Mouse (Mus musculus) bone marrow, adult 2 months (tissue): ENCODE results near the gene Mpz. TPM values are rescaled to one million over a fixed set of nuclear protein-coding genes. Genes with fewer than 3 reads are reported as not detected.

Experiments used
- H3K27ac ChIP-seq: fragments of 200-500 bp; 2 replicates; pipeline ENCODE4 v1.5.1; 2012; ENCODE audit warnings: low read depth, mild to moderate bottlenecking, control low read depth, inconsistent platforms, low read length; ENCODE audit not compliant: control insufficient read depth, poor library complexity, insufficient read depth
- H3K4me1 ChIP-seq: fragments of 200-500 bp; 2 replicates; pipeline ENCODE4 v1.6.1; 2011; ENCODE audit warnings: low read length; ENCODE audit not compliant: control insufficient read depth, insufficient read depth
- H3K4me3 ChIP-seq: fragments of 200-500 bp; replicated peaks from 2 replicates; pipeline ENCODE3; 2011; ENCODE audit warnings: mild to moderate bottlenecking, low read depth, low read length, control low read depth; ENCODE audit not compliant: control insufficient read depth
- CTCF ChIP-seq: fragments of 200-500 bp; IDR thresholded peaks from 2 replicates; pipeline ENCODE4 v1.5.1; 2011; ENCODE audit warnings: low read length, control low read depth; ENCODE audit not compliant: control insufficient read depth, insufficient read depth
- POLR2A ChIP-seq: fragments of 200-500 bp; IDR thresholded peaks from 2 replicates; pipeline ENCODE4 v1.6.1; 2011; ENCODE audit warnings: low read depth, mild to moderate bottlenecking, control low read depth, low read length, borderline replicate concordance; ENCODE audit not compliant: control insufficient read depth
- WGBS: fragments of 180-500 bp; shearing (Covaris S2); methylation state at CpG from one replicate; pipeline ENCODE4 v1.1.7; 2018; 5-methylcytosine and 5-hydroxymethylcytosine counted together
- polyA plus RNA-seq: library from polyadenylated mRNA; stranded (reverse); fragments of >200 nt; gene quantifications from 2 replicates; pipeline ENCODE4 v1.2.4, GENCODE M21; 2011; ENCODE audit warnings: low replicate concordance; ENCODE audit not compliant: missing spikeins, insufficient read depth, insufficient read length

The Mpz gene
- polyA plus RNA-seq, 1 experiment: not detected

DNA sequence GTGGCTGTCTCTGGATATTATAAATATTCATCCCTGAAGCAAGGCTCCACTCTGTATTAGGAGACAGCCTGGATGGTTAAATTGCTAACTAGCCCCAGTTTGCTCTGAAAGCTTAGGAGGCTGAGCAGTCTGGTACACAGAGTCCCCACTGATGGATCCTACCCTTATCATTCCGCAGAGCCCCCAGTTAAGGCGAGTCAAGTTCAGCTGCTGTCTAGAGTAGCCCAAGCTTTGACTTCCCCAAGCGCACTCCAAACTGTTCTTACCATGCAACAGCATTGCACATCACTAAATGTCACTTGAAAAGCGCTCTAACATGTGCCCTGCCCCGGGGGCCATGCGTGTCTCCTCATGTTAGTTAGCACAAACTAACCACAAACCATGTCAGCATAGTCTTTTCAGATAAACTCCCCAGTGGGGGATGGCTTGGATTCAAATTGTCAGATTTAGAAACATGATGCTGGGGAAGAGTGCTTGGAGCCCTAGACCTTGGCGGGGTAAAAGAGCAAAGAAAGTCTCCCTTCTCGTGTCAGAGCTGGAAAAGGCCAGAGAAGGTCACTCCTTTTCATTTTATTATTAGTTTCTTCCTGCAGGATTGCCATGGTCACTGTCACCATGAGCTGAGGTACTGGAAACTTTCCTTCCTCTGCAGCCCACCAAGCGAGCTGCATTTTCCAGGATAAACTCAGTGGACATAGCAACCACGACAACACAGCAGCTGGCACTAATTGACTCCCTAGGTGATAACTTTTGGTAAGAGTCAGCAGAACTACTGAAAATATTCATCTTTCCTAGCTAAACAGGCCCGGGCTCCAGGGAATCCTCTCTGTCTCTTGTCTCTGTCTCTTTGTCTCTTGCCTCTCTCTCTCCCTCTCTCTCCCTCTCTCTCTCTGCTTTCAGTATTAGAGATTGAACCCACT, 43.7 kb downstream of the Mpz start:
- H3K4me1 ChIP-seq: no peaks in the 10 kb centered on the region
- 60% methylated on average over 11 of the region's 11 CpGs for WGBS
- no peak overlapping the region for H3K27ac ChIP-seq
- no peak for TF ChIP-seq POLR2A
- TF ChIP-seq CTCF: no peak
- no peak overlapping the region for H3K4me3 ChIP-seq

DNA sequence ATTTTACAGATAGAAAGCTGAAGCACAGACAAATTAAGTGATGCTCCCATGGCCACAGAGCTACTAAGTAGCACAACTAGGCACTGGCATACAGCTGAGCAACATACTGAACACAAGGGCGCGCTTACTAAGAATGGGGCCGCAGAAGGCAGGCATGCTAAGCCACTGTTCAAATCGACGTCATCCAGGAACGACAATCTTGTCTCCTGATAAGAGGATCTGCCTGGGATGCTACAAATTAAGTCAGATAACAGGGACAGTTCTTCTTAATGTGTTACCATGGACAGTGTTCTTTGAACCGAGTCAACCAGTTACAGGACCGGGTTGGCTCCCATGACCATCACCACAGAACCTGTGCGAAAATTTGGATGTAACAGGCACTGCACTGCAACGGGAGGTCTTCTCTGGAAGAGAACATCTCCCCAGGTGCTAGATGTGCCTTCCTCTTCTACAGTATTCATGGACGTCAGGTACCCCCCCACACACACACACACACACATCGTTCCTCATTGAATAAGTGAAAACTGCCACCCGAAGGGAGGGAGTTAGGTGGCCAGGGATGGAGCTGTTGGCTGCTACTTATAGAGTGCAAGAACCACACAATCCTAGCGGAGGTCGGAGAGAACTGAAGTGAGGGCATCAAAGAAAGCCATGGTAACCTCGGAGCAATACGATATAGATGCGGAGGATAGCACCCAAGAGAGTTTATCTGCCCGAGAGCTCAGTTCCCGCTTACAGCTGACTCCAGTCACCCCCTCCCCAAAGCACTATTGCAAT, 44.7 kb downstream of the Mpz start:
- TF ChIP-seq CTCF (no peak), POLR2A (no peak)
- 27% methylated on average over 20 of the region's 20 CpGs for WGBS

DNA sequence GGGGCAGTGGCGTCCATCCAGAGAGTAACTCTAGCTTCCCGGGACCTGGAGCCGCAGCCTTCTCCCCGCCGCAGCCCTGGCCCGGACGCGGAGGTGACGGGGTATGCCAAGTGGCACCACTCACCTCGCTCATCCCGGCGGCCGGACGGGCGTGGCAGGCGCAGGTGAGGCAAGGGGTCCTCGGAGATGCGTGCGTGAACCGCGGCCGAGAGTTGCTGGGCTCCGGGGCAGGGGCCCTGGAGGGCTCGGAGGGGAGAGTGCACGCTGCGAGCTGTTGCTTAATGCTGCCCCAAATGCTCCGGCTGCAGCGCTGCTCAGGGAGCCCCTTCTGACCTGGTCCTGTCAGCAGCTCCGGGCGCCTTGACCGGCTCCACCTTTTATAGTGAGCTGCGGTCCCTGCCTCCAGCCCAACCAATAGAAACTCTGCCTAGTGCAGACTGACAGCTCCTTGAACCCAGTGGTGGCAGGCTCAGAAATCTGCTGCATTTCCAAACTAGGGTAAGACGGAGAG, 45.4 kb downstream of the Mpz start, which contains the start of gene Pcp4l1:
TSS of gene Pcp4l1 (minus strand) at position 382 of the 511 bp plus-strand sequence.
- Histone ChIP-seq H3K4me1 (no peaks in the 10 kb centered on the region), H3K27ac (no peak within 1 kb of the TSS), H3K4me3 (peak within 1 kb of the TSS; percentile 37)
- WGBS: 1% methylated on average over 33 of the region's 33 CpGs
- no peak for TF ChIP-seq CTCF
- TF ChIP-seq POLR2A: no peak

More for the DNA sequence above, 44.7 kb downstream of the Mpz start:
- no peak overlapping the region for H3K27ac ChIP-seq
- H3K4me3 ChIP-seq: no peak overlapping the region
- H3K4me1 ChIP-seq: no peaks in the 10 kb centered on the region

DNA sequence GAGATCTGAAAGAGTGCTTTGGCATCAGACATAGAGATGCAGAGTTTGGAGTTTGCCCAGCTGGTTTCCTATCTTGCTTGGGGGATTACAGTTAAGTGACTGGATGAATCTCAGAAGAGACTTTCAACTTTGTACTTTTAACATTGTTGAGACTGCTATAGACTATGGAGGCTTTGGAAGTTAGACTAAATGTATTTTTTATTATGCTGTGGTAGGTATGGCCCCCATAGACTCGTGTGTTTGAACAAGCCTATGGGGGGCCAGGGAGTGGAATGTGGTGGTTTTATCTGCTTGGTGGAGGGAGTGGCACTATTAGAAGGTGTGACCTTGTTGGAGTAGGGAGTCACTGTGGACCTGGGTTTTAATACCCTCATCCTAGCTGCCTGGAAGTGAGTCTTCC, 49.0 kb downstream of the Mpz start:
- Histone ChIP-seq H3K27ac (no peak overlapping the region), H3K4me1 (no peaks in the 10 kb centered on the region), H3K4me3 (no peak overlapping the region)
- no peak for TF ChIP-seq POLR2A
- TF ChIP-seq CTCF: no peak
- WGBS: 74% methylated on average over 1 of the region's 1 CpGs

DNA sequence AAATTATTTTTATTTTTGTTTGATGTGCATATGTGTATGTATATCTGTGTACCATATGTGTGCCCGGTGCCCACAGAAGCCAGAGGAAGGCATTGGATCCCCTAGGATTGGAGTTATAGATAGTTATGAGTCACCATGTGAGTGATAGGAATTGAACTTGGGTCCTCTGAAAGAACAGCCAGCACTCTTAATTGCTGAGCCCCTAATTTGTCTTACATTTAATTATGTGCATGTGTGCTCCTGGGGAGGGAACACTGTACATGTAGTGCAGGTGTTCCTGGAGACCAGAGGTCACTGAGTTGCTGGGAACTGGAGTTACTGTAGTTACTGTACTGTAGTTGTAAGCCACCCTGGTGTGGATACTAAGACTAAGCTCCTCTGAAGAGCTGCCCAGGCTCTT, 50.3 kb downstream of the Mpz start:
- no peak overlapping the region for H3K4me3 ChIP-seq
- WGBS: 85% methylated on average over 1 of the region's 1 CpGs
- no peaks in the 10 kb centered on the region for H3K4me1 ChIP-seq
- no peak overlapping the region for H3K27ac ChIP-seq
- TF ChIP-seq CTCF (no peak), POLR2A (no peak)

DNA sequence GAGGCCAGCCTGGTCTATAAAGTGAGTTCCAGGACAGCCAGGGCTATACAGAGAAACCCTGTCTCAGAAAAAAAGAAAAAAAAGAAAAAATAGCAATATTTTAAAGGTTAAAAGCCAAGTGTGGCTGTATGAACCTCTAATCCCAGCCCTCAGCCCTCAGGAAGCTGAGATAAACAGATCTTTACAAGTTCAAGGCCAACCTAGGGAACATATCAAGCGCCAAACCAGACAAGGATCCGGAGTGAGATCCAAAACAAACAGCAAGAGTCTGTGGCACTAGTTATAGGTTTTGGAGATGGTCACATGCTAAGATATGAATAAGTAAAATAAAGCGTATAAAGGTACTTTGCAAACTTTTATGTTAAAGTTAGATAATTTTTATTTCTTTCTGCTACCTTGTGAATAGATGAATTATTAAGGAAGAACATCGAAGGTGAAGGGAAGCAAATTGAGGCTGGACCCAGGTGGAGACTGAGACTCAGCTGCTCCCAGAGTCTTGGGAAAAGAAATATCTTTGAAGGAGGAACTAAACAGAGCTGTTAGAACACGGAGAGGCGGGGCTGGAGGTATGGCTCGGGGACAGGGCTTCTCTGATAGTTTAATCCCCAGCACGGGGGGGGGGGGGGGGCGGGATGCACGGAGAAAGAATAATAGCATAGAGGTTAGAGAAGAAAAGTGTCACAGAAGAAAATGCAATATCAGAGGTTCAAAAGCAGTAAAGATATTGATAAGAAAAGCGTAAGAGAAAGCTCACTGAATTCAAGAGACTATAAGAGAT, 53.1 kb downstream of the Mpz start:
- H3K27ac ChIP-seq: no peak overlapping the region
- TF ChIP-seq POLR2A: no peak
- TF ChIP-seq CTCF: no peak
- no peaks in the 10 kb centered on the region for H3K4me1 ChIP-seq
- WGBS: 42% methylated on average over 10 of the region's 11 CpGs
- H3K4me3 ChIP-seq: no peak overlapping the region

DNA sequence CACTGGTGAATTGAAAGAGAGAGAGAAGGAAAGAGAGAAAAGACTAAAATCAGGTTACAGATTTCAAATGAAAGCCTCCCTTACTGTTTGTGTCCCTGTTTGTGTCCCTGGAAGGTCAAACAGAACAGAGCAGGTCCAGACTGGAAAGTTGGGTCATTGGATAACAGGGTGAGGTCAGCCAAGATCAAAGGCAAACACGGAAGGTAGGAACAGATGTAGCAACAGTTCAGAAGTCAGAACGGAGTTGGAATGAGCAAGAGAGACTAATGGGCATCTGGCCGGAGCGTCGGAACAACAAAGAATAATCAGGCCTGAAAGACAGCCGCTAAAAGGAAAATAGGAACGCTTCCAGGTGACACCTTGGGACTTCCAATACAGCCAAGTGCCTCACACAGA, 53.7 kb downstream of the Mpz start:
- TF ChIP-seq POLR2A: no peak
- no peak for TF ChIP-seq CTCF
- Histone ChIP-seq H3K4me1 (no peaks in the 10 kb centered on the region), H3K4me3 (no peak overlapping the region), H3K27ac (no peak overlapping the region)
- 91% methylated on average over 7 of the region's 7 CpGs for WGBS
